Mouse (Mus musculus): ENCODE data around the gene Heca. TPM values are rescaled to one million over a fixed set of nuclear protein-coding genes. Genes with fewer than 3 reads are reported as not detected.
"Not testable (repeated sequence)": the region's sequence is repeated elsewhere in the genome, so short reads cannot be mapped to it uniquely, and the experiment has no call there.

Gene Heca
- total RNA-seq, 2 experiments from 2014 or later = 19.3 to 22.7 TPM

DNA sequence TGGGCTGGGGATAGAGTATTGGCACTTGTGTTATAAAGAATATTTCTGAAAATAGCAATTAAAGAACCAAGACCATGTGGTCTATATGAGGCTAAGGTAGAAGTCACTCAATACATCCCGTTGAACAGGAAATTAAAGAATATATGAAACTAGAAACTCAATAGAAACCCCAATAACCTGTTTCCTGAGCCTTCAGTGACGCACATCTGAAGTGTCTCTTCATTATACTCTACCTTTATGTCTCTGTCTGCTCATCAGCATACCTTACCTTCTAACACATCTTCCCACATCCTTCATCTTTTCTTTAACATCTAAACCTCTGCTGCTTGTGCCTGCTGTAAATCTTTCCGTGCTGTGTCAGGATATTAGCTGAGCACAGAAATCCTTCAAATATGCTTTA lies 67.8 kb downstream of the Heca start:
- DNase-seq = no peak

DNA sequence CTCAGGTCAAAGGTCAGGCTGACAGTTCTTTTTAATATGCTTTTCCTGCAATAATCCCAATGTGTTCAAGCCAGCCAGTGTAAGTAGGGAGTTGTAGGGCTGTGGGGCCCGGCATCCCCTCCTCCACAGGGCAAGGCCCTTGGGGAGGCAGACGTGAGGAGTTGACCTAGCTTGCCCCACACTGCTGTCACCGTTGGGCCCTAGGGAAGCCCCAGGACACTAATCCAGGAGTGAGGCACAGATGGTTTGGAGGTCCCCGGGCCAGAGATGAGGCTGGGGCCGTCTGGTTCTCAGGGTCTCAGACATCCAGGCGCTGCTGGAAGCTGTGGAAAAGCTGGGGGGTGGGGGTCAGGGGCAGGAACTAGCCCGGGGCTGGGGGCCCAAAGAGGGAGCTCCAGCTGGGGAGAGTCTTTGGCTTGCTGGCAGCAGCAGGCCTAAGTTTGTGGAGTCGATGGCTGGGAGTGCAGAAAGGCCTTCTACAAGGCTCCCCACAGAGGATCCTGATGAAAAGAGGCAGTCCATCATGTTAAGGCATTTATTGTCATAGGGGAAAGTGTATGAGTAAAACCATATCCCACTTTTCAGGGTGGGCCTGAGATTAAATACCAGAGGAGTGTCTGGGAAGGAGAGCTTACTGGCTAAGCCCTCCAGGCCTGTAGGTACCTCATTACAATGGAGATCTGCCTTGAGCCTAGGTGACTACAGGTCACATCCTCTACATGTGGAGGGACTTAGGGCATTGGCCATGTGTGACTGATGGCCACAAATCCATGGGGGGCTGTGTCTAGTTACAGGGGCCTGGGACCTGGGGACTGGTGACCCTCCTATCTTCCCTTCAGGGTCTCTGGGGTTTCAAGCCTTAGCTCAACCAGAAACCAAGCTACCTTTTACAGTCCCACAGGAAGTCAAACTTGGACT lies 69.6 kb downstream of the Heca start:
- no peak for DNase-seq

DNA sequence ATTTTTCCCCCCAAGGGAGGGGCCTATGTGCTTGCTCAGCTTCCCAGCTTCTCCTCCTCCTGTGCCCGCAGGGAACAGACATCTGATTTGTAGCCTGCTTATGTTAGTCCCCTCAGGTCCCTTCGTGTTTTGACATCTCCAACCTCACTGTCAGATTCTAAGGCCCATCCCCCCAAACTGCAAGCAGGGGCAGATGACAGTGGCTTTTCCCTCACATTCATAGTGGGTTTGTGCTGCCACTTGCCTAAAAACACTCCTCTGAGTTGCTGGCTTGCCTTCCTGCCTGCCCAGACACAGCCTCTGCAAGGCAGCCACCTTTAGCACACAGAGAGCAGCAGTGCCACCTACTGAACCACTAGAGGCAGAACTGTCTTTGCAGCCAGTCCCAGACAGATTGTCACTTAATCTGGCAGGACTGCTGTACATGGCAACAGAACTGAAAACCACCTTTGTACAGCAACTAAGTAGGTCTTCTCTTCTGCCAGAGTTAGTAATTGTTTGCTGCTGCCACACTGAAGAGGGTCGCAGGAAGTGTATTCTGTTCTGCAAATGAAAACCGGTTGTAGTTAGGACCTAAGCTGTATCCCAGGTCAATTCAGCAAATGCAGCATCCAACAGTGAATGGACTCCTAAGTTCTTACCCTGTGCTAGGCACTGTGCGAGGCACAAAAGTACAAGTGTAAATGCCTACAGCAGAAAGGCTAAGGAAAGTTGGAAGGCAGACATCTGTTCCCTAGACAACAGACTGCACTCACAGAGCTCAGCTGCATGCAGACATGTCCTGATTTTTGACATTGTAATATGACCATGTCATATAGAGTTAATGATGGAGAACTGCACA lies 77.8 kb downstream of the Heca start:
- DNase-seq = peak; percentile 31

DNA sequence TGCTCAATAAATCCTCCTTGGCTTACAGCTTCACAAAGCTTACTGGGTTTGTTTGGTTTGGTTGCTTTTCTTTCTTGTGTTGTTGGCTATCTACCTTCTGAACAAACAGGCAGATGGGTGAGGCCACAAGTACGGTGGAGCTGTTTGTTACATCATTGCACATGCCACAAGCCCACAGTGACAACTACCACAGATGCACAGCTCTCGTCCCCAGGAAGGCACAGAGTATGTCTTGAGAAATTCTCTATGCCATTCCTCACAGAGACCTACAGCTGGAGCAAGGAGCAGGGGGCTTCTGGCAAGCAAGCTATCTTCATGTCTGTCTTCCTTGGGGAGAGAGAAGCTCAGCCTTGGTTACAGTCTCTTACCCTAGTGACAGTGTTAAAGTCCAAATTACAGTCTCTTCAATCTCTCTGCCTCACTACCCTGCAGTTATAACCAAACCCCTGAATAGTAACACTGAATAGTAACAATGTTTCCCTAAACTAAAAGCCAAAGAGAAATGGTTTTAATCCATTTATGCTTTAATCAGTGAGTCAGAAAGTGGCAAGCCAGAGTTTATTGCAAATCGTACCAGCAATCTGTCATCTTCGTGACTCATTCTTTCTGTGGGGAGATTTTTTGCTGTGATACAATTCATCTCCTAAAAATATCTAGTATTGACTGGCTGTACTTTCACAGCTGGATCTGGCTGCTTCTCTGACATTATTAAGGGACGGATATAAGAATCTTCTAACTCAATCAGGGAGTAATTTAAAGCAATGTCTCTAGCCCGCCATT lies 87.0 kb downstream of the Heca start:
- no peak for DNase-seq

DNA sequence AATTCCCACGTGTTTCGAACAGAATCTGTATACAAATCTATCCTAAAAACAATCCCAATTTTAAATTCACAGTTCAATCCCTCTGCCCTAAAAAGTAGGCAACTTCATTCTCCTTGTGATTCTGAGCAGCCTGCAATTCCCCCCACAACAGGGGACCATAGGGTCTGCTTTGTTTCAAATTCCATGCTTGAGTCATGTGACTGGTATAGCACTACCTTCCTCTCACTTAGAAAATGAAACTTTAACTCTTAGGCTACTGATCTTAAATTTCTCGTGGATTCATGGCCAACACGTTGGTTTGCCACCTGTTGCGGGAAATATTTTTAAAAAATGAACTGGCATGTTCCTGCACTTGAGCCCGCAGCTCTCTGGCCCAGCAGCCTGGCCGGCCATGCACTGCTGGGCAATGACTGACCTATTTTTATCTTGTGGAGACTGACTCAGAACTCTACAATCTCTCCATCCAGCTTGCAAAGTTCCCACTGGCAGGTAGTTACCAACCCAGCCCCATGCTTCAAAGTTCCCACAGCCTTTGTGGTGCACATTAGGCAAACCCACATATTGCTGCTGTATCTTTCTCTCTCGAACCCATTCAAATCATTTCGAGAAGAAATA lies 90.1 kb downstream of the Heca start:
- no peak for DNase-seq

DNA sequence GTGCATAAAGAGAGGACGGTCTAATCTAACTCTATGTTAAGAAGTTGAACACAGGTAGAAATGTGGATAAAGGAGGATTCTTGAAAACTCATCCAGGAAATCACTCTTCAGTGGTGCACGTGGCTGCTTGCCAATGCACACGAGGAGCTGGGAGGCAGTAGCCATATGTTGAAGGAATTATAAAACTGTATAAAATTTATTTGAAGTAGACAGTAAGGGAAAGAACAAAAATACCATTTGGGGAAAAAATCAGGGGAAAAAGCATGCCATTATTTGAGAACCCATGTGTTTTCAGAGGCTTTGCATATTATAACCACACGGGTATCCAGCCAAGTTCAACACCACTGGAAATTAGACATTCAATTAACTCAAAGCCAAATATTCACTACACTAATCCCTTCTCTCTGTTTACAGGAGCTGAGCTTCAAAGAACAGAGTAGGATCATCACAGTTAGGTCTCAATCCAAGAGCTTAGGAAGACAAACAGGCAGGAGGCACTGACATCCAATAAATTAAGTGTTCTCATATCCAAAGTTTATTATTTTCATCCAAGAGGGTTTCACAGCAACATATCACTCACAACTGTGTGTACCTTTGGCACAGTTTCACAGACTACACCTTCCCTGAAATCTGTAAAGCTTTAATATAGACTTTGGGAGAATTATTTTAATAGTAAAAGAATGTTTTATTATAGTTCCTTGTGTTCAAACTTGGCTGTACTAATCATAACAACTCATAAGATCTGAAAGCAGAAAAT lies 102.9 kb downstream of the Heca start:
- DNase-seq = no peak

DNA sequence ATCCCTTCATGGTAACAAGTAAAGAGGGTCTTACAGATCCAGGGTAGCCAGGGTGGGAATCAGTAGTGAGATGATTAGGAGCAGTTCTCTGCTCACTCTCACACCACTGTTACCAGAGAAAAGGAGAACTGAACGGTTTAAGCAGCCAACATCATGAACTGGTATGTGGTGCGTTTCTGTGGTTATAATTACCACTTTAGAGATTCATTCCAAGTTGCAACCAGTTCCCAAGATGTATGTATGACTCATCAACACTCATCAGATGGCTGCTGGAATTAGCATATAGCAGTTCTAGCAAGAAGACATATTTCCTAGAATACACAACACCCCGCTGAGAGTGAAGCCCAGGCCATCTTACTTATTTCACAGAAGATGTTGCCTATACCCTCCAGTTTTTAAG lies 105.8 kb downstream of the Heca start:
- DNase-seq = no peak

DNA sequence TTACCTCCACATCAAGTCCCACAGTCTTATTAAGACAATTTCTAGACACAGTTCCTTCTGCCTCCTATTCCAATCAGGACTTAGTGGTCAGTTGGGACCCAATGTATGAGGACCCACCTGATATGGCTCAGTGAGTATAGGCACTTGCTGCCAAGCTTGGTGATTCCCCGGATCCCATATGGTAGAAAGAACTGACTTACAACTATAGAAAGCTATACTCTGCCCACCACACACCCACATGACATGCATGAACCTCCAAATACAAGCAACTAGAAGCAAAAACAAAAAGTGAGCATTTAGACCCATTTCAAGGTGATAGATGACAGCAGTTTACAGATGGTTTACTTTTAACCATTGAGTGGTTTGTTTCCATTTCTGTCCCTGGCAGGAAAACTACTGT lies 111.6 kb downstream of the Heca start:
- no peak for DNase-seq

DNA sequence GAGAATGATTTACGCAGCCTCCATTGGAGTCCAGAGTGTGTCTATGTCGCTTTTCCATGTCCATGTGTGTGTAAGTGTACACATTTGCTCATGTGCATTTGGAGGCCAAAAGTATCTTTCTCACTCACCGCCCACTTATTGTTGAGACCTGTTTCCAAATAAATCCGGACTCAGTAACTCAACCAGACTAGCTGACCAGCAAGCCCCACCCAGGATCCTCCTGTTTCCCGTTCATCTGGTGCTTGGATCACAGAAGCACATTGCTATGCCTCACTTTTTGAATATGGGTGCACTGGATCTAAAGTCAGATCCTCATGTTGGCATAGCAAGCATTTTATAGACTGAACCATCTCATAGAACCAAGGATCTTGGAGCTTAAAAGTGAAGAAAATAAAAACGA lies 112.8 kb downstream of the Heca start:
- no peak for DNase-seq

DNA sequence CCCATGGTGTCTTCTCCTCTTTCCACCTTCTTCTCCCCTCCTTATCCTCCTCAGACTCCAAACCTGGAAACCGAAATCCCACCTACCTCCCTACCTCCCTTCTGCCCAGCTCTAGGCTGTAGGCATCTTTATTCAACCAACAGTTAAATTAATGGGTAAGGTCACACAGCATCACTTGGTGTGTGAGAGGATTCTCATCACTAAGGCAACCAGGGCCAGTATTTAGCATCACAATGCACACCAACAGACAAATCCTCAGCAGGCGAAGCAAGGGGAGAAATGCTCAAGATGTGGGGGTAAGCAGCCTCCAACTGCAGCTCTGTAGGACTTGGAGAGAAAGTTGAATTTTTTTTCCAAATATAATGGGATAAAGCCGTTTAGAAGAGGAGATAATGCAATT lies 116.8 kb downstream of the Heca start:
- DNase-seq = no peak

DNA sequence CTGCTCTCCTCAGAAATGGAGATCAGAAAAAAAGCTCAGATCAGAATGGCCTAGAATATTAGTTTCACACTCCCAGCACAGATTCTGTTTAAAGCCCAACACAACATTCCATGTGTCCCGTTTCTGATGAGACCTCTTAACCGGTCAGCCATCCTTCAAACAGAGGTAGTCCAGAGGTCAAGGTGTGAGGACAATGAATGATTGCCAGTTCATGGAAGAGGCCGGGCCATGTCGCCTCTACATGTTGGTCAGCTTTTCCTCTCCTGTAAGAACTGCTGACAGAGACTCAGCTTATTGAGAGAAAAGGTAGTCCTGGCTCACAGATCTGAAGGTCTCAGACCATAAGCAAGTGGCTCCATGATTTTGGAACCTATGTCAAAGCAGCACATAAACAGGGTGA lies 118.7 kb downstream of the Heca start:
- DNase-seq = no peak

DNA sequence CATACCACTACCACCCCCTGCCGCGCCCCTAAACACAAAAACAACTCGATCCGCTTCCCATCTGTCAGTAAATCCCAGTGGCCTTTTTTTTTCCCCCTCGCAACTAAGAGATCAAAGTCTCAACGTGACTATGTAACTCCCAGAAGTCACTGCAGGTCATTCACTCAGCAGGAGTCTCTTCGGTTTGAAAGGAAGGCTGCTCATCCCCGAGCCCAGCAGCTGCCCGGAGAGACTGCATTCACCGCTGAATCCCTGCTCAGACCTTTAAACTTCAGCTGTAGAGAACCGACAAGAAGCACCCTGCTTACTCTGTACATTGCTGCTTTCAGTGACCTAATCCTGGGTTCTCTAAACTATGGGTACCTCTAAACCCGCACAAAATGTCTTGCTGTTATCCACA lies 120.5 kb downstream of the Heca start:
- no peak for DNase-seq

DNA sequence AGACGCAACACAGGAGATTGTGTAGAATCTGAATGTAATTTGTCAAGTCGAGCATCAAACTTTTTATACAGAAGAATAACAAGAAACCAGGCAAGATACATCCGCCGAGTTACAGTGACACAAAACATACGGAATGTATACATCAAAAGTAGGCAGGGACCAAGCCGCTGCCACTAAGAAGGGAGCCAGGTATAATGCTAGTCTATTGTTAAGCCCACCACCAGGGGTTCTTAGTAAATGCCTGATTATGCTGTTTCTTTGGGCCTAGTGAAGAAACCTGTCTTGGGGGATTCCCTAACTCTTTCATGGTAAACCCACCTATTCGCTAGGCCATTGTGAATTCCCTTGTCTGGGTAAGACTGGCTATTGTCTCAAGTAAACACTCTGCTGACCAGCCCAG lies 127.4 kb downstream of the Heca start:
- DNase-seq = not testable (repeated sequence)

Other genes with a start within 250 kb of the Heca start
- gene Cited2, start 224.8 kb downstream of the Heca start, total RNA-seq (2021) = 10 to 100 TPM; 31.6 to 35.8 TPM
- 10 to 100 TPM; 86.2 to 94.2 TPM for gene Txlnb, start 151.8 kb downstream of the Heca start, total RNA-seq (2021)
- 10 to 100 TPM; 21.9 to 22.3 TPM for gene Abracl, start 75.2 kb upstream of the Heca start, total RNA-seq (2021)
- gene Reps1, start 107.8 kb upstream of the Heca start, total RNA-seq (2021) = 10 to 100 TPM; 37.6 to 46.3 TPM